Mouse (Mus musculus): Measurements from ENCODE around the gene Madcam1. TPM values are rescaled to one million over a fixed set of nuclear protein-coding genes. Genes with fewer than 3 reads are reported as not detected.

The Madcam1 gene
- polyA plus RNA-seq, 1 experiment from 2014 or later: 8.5 TPM

- Histone ChIP-seq H3K4me3 (ENCODE audit: low read depth, low read length) (peak overlapping the region; percentile 10; the same call in 1 of the 2 replicates), H3K9me3 (ENCODE audit: control insufficient read depth, low read length) (no peaks in the 10 kb centered on the region), H3K9ac (ENCODE audit: low read depth, low read length) (peak overlapping the region; percentile 45), H3K4me2 (ENCODE audit: low read depth, low read length) (peak overlapping the region; percentile 94), H3K27me3 (replicated peaks; ENCODE audit: control insufficient read depth, insufficient read depth, low read length) (no peaks in the 10 kb centered on the region), H3K27ac (replicated peaks; ENCODE audit: low read depth, low read length) (no peak overlapping the region), H3K4me1 (ENCODE audit: control insufficient read depth, insufficient read depth, low read length) (peaks cover 22% of the 10 kb centered on the region), H3K36me3 (ENCODE audit: control insufficient read depth, insufficient read depth, low read length) (peaks cover 41% of the 10 kb centered on the region)
- DNase-seq (ENCODE audit: low spot score) (no peak), ATAC-seq (ENCODE audit: low read depth) (no peak)
- WGBS: 90% methylated on average over 5 of the region's 5 CpGs
Measured at GRCm38 (mm10) chr10:79706406-79707094, 42.2 kb downstream of the Madcam1 start.

- H3K4me3 ChIP-seq (ENCODE audit: low read depth, low read length): no peak overlapping the region
- DNase-seq (ENCODE audit: low spot score) (no peak), ATAC-seq (ENCODE audit: low read depth) (no peak)
- peak overlapping the region; percentile 94; the same call in 1 of the 2 replicates for H3K4me2 ChIP-seq (ENCODE audit: low read depth, low read length)
- 80% methylated on average over 1 of the region's 1 CpGs for WGBS
- H3K36me3 ChIP-seq (ENCODE audit: control insufficient read depth, insufficient read depth, low read length): peaks cover 47% of the 10 kb centered on the region
- H3K27ac ChIP-seq (replicated peaks; ENCODE audit: low read depth, low read length): no peak overlapping the region
- peaks cover 20% of the 10 kb centered on the region for H3K4me1 ChIP-seq (ENCODE audit: control insufficient read depth, insufficient read depth, low read length)
- H3K9me3 ChIP-seq (ENCODE audit: control insufficient read depth, low read length): no peaks in the 10 kb centered on the region
- no peak overlapping the region for H3K9ac ChIP-seq (ENCODE audit: low read depth, low read length)
- no peaks in the 10 kb centered on the region for H3K27me3 ChIP-seq (replicated peaks; ENCODE audit: control insufficient read depth, insufficient read depth, low read length)
Measured at GRCm38 (mm10) chr10:79707162-79707561, 42.8 kb downstream of the Madcam1 start.

GRCm38 (mm10) chr10:79707759-79708158 lies 43.4 kb downstream of the Madcam1 start:
- WGBS: 71% methylated on average over 4 of the region's 4 CpGs
- Histone ChIP-seq H3K4me3 (ENCODE audit: low read depth, low read length) (no peak overlapping the region), H3K9me3 (ENCODE audit: control insufficient read depth, low read length) (no peaks in the 10 kb centered on the region), H3K4me1 (ENCODE audit: control insufficient read depth, insufficient read depth, low read length) (peaks cover 20% of the 10 kb centered on the region), H3K27ac (replicated peaks; ENCODE audit: low read depth, low read length) (no peak overlapping the region), H3K36me3 (ENCODE audit: control insufficient read depth, insufficient read depth, low read length) (peaks cover 48% of the 10 kb centered on the region), H3K9ac (ENCODE audit: low read depth, low read length) (no peak overlapping the region), H3K27me3 (replicated peaks; ENCODE audit: control insufficient read depth, insufficient read depth, low read length) (no peaks in the 10 kb centered on the region), H3K4me2 (ENCODE audit: low read depth, low read length) (no peak overlapping the region)
- ATAC-seq (ENCODE audit: low read depth) (no peak), DNase-seq (ENCODE audit: low spot score) (no peak)

GRCm38 (mm10) chr10:79708668-79709067 lies 44.3 kb downstream of the Madcam1 start:
- peaks cover 20% of the 10 kb centered on the region for H3K4me1 ChIP-seq (ENCODE audit: control insufficient read depth, insufficient read depth, low read length)
- DNase-seq (ENCODE audit: low spot score): no peak
- peaks cover 48% of the 10 kb centered on the region for H3K36me3 ChIP-seq (ENCODE audit: control insufficient read depth, insufficient read depth, low read length)
- no peak overlapping the region for H3K4me2 ChIP-seq (ENCODE audit: low read depth, low read length)
- no peak overlapping the region for H3K27ac ChIP-seq (replicated peaks; ENCODE audit: low read depth, low read length)
- H3K9ac ChIP-seq (ENCODE audit: low read depth, low read length): no peak overlapping the region
- ATAC-seq (ENCODE audit: low read depth): no peak
- H3K27me3 ChIP-seq (replicated peaks; ENCODE audit: control insufficient read depth, insufficient read depth, low read length): no peaks in the 10 kb centered on the region
- H3K9me3 ChIP-seq (ENCODE audit: control insufficient read depth, low read length): no peaks in the 10 kb centered on the region
- 87% methylated on average over 21 of the region's 21 CpGs for WGBS
- no peak overlapping the region for H3K4me3 ChIP-seq (ENCODE audit: low read depth, low read length)

GRCm38 (mm10) chr10:79709307-79709706 lies 44.9 kb downstream of the Madcam1 start:
- ATAC-seq (ENCODE audit: low read depth) (no peak), DNase-seq (ENCODE audit: low spot score) (no peak)
- Histone ChIP-seq H3K36me3 (ENCODE audit: control insufficient read depth, insufficient read depth, low read length) (peaks cover 48% of the 10 kb centered on the region), H3K9me3 (ENCODE audit: control insufficient read depth, low read length) (no peaks in the 10 kb centered on the region), H3K9ac (ENCODE audit: low read depth, low read length) (no peak overlapping the region), H3K27ac (replicated peaks; ENCODE audit: low read depth, low read length) (no peak overlapping the region), H3K4me1 (ENCODE audit: control insufficient read depth, insufficient read depth, low read length) (peaks cover 17% of the 10 kb centered on the region), H3K27me3 (replicated peaks; ENCODE audit: control insufficient read depth, insufficient read depth, low read length) (no peaks in the 10 kb centered on the region), H3K4me2 (ENCODE audit: low read depth, low read length) (no peak overlapping the region), H3K4me3 (ENCODE audit: low read depth, low read length) (no peak overlapping the region)
- WGBS: 81% methylated on average over 7 of the region's 7 CpGs

- peaks cover 2% of the 10 kb centered on the region; the same call in 1 of the 2 replicates for H3K4me1 ChIP-seq (ENCODE audit: control insufficient read depth, insufficient read depth, low read length)
- no peak overlapping the region for H3K27ac ChIP-seq (replicated peaks; ENCODE audit: low read depth, low read length)
- no peaks in the 10 kb centered on the region for H3K9me3 ChIP-seq (ENCODE audit: control insufficient read depth, low read length)
- 80% methylated on average over 1 of the region's 1 CpGs for WGBS
- DNase-seq (ENCODE audit: low spot score) (no peak), ATAC-seq (ENCODE audit: low read depth) (0 out of 2 replicates have a peak, but pooled peaks have one; percentile 5)
- no peak overlapping the region for H3K4me2 ChIP-seq (ENCODE audit: low read depth, low read length)
- no peak overlapping the region for H3K9ac ChIP-seq (ENCODE audit: low read depth, low read length)
- H3K27me3 ChIP-seq (replicated peaks; ENCODE audit: control insufficient read depth, insufficient read depth, low read length): peaks cover 26% of the 10 kb centered on the region
- no peak overlapping the region for H3K4me3 ChIP-seq (ENCODE audit: low read depth, low read length)
- H3K36me3 ChIP-seq (ENCODE audit: control insufficient read depth, insufficient read depth, low read length): peaks cover 43% of the 10 kb centered on the region
Measured at GRCm38 (mm10) chr10:79712029-79712428, 47.7 kb downstream of the Madcam1 start.

- Histone ChIP-seq H3K4me3 (ENCODE audit: low read depth, low read length) (no peak overlapping the region), H3K4me2 (ENCODE audit: low read depth, low read length) (no peak overlapping the region), H3K27ac (replicated peaks; ENCODE audit: low read depth, low read length) (no peak overlapping the region), H3K9me3 (ENCODE audit: control insufficient read depth, low read length) (no peaks in the 10 kb centered on the region), H3K9ac (ENCODE audit: low read depth, low read length) (no peak overlapping the region), H3K36me3 (ENCODE audit: control insufficient read depth, insufficient read depth, low read length) (peaks cover 41% of the 10 kb centered on the region), H3K4me1 (ENCODE audit: control insufficient read depth, insufficient read depth, low read length) (peaks cover 6% of the 10 kb centered on the region; the same call in 1 of the 2 replicates), H3K27me3 (replicated peaks; ENCODE audit: control insufficient read depth, insufficient read depth, low read length) (peaks cover 31% of the 10 kb centered on the region)
- 10% methylated on average over 4 of the region's 6 CpGs for WGBS
- ATAC-seq (ENCODE audit: low read depth) (peak; percentile 17; the same call in 1 of the 2 replicates), DNase-seq (ENCODE audit: low spot score) (peak; percentile 71)
Measured at GRCm38 (mm10) chr10:79712499-79713126, 48.3 kb downstream of the Madcam1 start.

- DNase-seq (ENCODE audit: low spot score) (no peak), ATAC-seq (ENCODE audit: low read depth) (no peak)
- Histone ChIP-seq H3K4me1 (ENCODE audit: control insufficient read depth, insufficient read depth, low read length) (peaks cover 6% of the 10 kb centered on the region; the same call in 1 of the 2 replicates), H3K27me3 (replicated peaks; ENCODE audit: control insufficient read depth, insufficient read depth, low read length) (peaks cover 37% of the 10 kb centered on the region), H3K4me2 (ENCODE audit: low read depth, low read length) (no peak overlapping the region), H3K27ac (replicated peaks; ENCODE audit: low read depth, low read length) (no peak overlapping the region), H3K36me3 (ENCODE audit: control insufficient read depth, insufficient read depth, low read length) (peaks cover 41% of the 10 kb centered on the region), H3K4me3 (ENCODE audit: low read depth, low read length) (no peak overlapping the region), H3K9me3 (ENCODE audit: control insufficient read depth, low read length) (no peaks in the 10 kb centered on the region), H3K9ac (ENCODE audit: low read depth, low read length) (no peak overlapping the region)
- 36% methylated on average over 1 of the region's 1 CpGs for WGBS
Measured at GRCm38 (mm10) chr10:79713163-79713562, 48.8 kb downstream of the Madcam1 start.
